Mouse (Mus musculus) forebrain, postnatal 0 days (tissue): Measurements from ENCODE around the gene Nrros. TPM values are rescaled to one million over a fixed set of nuclear protein-coding genes. Genes with fewer than 3 reads are reported as not detected.

Source experiments
- ATAC-seq: fragments of 200-750 bp; cut with Nextera tagmentation; 2 replicates; pipeline ENCODE4 v1.8.0; 2017; ENCODE audit warnings: mild to moderate bottlenecking, moderate library complexity
- DNase-seq: peaks from one replicate; pipeline ENCODE4 v3.0.0-alpha.2; 2015
- H3K27ac ChIP-seq: fragments of 300-500 bp; sonication (generic); 2 replicates; pipeline ENCODE4 v1.5.1; 2014; ENCODE audit warnings: low read depth, mild to moderate bottlenecking, antibody characterized with exemption, low read length, moderate library complexity, mixed read lengths
- H3K27me3 ChIP-seq: fragments of 300-500 bp; sonication (generic); 2 replicates; pipeline ENCODE4 v1.6.1; 2014; ENCODE audit warnings: mild to moderate bottlenecking, low read length, mixed read lengths; ENCODE audit not compliant: insufficient read depth
- H3K36me3 ChIP-seq: fragments of 300-500 bp; sonication (generic); 2 replicates; pipeline ENCODE4 v1.6.1; 2014; ENCODE audit warnings: mild to moderate bottlenecking, moderate library complexity; ENCODE audit not compliant: insufficient read depth
- H3K4me1 ChIP-seq: fragments of 300-500 bp; sonication (generic); 2 replicates; pipeline ENCODE4 v1.6.1; 2014; ENCODE audit warnings: antibody characterized with exemption; ENCODE audit not compliant: insufficient read depth
- H3K4me2 ChIP-seq: fragments of 300-500 bp; sonication (generic); 2 replicates; pipeline ENCODE4 v1.6.1; 2014; ENCODE audit warnings: low read depth, mild to moderate bottlenecking, moderate library complexity
- H3K4me3 ChIP-seq: fragments of 300-500 bp; sonication (generic); 2 replicates; pipeline ENCODE4 v1.5.1; 2014; ENCODE audit warnings: low read depth, low read length, mixed read lengths
- H3K9ac ChIP-seq: fragments of 300-500 bp; sonication (generic); 2 replicates; pipeline ENCODE4 v1.6.1; 2014; ENCODE audit warnings: mild to moderate bottlenecking
- H3K9me3 ChIP-seq: fragments of 300-500 bp; sonication (generic); 2 replicates; pipeline ENCODE4 v1.6.1; 2016; ENCODE audit warnings: low read length
- CTCF ChIP-seq: sonication (generic); IDR thresholded peaks from 2 replicates; pipeline ENCODE4 v1.5.1; 2016; ENCODE audit warnings: antibody characterized with exemption, control low read depth, low read depth
- WGBS: fragments of 180-500 bp; shearing (Covaris S2); extraction: QIAGEN DNeasy Blood & Tissue Kit; methylation state at CpG from one replicate; pipeline ENCODE4 v1.1.7; 2014; 5-methylcytosine and 5-hydroxymethylcytosine counted together
- polyA plus RNA-seq: library from polyadenylated mRNA; unstranded; fragments of >200 nt; fragmentation: Nextera tagmentation; extraction: Ambion mirVana; gene quantifications from 2 replicates; pipeline ENCODE4 v1.2.1, GENCODE M21; 2015
- total RNA-seq: library from RNA; depleted of rRNA; stranded (reverse); fragments of >200 nt; gene quantifications from 2 replicates; pipeline ENCODE4 v1.2.3, GENCODE M21; 2014; rRNA removed

Gene Nrros
- total RNA-seq = 10.2 and 12.5 TPM in 2 replicates
- polyA plus RNA-seq = 6.4 and 7.6 TPM in 2 replicates

GRCm38 (mm10) chr16:32165281-32165821 is at the start of gene Nrros:
Gene Nrros (minus strand): TSS chr16:32165594.
- Histone ChIP-seq H3K4me2 (peak within 1 kb of the TSS; percentile 71), H3K36me3 (no peaks in the 10 kb centered on the region)
- 2% methylated on average over 25 of the region's 25 CpGs for WGBS

DNA sequence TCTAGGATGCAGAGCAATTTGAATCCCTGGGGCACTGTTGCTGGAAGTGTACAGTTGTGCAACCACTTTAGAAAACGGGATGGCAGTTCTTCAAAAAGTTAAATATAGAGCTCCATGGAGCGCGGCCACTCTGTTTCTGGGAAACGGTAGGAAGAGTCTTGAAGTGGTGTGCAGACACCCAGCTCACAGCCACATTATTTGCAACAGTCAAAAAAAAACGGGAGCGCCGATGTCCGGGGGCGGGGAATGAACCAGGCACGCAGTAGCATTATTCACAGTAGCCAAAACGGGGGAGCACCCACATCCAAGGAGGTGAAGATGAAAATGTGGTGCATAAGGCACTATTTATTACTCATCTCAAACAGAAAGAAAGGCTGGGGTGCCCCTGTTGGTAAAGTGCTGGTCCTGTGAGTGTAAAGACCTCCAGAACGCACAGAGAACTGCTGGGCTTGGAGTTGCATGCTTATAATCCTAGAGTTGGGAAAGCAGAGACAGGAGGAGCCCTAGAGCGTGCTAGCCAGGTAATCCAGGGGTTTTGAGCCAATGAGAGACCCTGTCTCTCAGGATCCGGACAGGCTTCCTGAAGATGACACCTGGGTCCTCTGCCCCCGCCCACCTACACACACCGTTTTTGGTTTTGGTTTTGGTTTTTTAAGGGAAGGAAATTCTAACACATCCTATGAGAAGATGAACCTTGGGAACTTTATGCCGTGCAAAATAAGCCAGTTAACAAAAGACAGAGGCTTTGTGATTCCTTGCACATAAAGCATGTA is 49.6 kb upstream of the Nrros start:
- no peaks in the 10 kb centered on the region for H3K27me3 ChIP-seq
- TF ChIP-seq CTCF = no peak
- no peak overlapping the region for H3K4me2 ChIP-seq
- no peaks in the 10 kb centered on the region for H3K36me3 ChIP-seq
- H3K4me3 ChIP-seq = no peak overlapping the region
- H3K9me3 ChIP-seq = no peaks in the 10 kb centered on the region
- no peak overlapping the region for H3K27ac ChIP-seq
- no peaks in the 10 kb centered on the region for H3K4me1 ChIP-seq
- ATAC-seq (no peak), DNase-seq (no peak)
- 80% methylated on average over 17 of the region's 17 CpGs for WGBS
- no peak overlapping the region for H3K9ac ChIP-seq

More at GRCm38 (mm10) chr16:32165281-32165821, at the start of gene Nrros:
- Histone ChIP-seq H3K9me3 (no peaks in the 10 kb centered on the region), H3K27ac (no peak within 1 kb of the TSS), H3K9ac (peak within 1 kb of the TSS; percentile 49), H3K27me3 (no peaks in the 10 kb centered on the region), H3K4me3 (peak within 1 kb of the TSS; percentile 37), H3K4me1 (no peaks in the 10 kb centered on the region; the same call in 1 of the 2 replicates)
- ATAC-seq = peak; percentile 65
- no peak for TF ChIP-seq CTCF
- peak; percentile 46 for DNase-seq

DNA sequence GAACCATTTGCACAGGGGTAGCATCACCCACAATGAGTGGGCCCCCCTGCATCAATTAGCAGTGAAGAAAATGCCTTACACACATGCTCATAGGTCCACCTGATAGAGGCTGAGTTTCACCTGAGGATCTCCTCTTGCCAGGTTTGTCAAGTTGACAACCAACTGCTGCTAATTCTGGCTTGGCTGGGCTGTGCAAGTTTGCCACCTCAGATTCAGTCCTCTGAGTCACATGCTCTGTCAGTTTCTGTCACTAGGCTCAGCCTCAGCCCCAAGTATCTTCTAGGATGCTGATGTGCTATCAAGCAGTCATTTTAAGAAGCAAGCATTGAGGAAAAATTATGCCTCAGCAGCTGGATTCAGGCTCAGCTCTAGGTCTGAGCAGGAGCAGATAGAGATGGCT is 48.8 kb upstream of the Nrros start:
- H3K27me3 ChIP-seq = no peaks in the 10 kb centered on the region
- no peak overlapping the region for H3K4me3 ChIP-seq
- H3K9ac ChIP-seq = no peak overlapping the region
- no peak overlapping the region for H3K4me2 ChIP-seq
- H3K27ac ChIP-seq = no peak overlapping the region
- TF ChIP-seq CTCF = no peak
- no peaks in the 10 kb centered on the region for H3K36me3 ChIP-seq
- no peak for DNase-seq
- no peaks in the 10 kb centered on the region for H3K4me1 ChIP-seq
- H3K9me3 ChIP-seq = no peaks in the 10 kb centered on the region
- no peak for ATAC-seq

DNA sequence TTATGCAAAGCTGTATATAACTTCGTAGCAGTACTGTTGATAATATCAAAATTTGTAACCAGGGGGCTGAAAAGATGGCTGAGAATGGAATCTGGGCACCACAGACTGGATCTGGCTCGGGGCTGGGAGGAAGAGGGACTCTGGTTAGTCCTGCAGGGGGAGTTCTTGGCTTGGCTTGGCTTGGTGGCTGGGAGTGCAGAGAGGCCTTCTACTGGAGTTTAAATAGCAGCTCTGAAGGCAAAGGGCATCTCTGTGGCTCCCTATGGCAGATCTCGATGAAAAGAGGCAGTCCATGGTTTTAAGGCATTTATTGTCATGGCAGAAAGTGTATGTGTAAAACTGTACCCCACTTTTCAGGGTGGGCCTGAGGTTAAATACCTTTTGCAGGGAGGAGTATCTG is 39.5 kb upstream of the Nrros start:
- DNase-seq (no peak), ATAC-seq (no peak)
- H3K9me3 ChIP-seq = no peaks in the 10 kb centered on the region
- no peaks in the 10 kb centered on the region for H3K27me3 ChIP-seq
- no peaks in the 10 kb centered on the region for H3K4me1 ChIP-seq
- no peak overlapping the region for H3K4me2 ChIP-seq
- no peak overlapping the region for H3K9ac ChIP-seq
- no peak overlapping the region for H3K4me3 ChIP-seq
- no peak for TF ChIP-seq CTCF
- H3K36me3 ChIP-seq = no peaks in the 10 kb centered on the region
- no peak overlapping the region for H3K27ac ChIP-seq
- 76% methylated on average over 3 of the region's 3 CpGs for WGBS

DNA sequence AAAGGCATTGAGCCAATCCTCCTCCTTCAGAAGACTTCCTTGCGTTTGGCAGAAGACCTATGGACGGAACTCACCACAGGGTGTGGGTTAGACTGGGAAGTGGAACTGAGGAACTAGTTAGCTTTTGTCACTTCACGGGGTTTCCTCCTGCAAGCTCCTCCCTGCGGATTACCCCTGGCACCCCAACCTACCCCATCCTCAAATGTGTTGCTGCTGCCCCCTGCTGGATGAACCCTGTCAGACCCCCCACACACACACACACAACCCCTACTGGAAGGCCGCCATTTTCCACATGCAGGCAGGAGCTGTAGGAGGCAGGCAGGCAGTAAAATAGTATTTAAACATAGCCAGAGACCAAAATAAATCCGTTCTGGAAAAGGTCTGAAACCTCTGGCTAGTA is 37.3 kb upstream of the Nrros start:
- Histone ChIP-seq H3K27ac (no peak overlapping the region), H3K4me1 (no peaks in the 10 kb centered on the region), H3K9ac (no peak overlapping the region), H3K4me2 (no peak overlapping the region), H3K4me3 (no peak overlapping the region), H3K27me3 (no peaks in the 10 kb centered on the region), H3K36me3 (no peaks in the 10 kb centered on the region), H3K9me3 (no peaks in the 10 kb centered on the region)
- peak; percentile 33; the same call in 1 of the 2 replicates for TF ChIP-seq CTCF
- ATAC-seq = no peak
- no peak for DNase-seq
- WGBS = 67% methylated on average over 6 of the region's 6 CpGs

- no peak for TF ChIP-seq CTCF
- Histone ChIP-seq H3K36me3 (no peaks in the 10 kb centered on the region), H3K27me3 (no peaks in the 10 kb centered on the region), H3K27ac (no peak overlapping the region), H3K9me3 (no peaks in the 10 kb centered on the region), H3K4me2 (peak overlapping the region; percentile 13; the same call in 1 of the 2 replicates), H3K4me1 (no peaks in the 10 kb centered on the region), H3K9ac (no peak overlapping the region), H3K4me3 (no peak overlapping the region)
- DNase-seq (no peak), ATAC-seq (no peak)
- 39% methylated on average over 9 of the region's 9 CpGs for WGBS
These were observed 35.6 kb upstream of the Nrros start for GRCm38 (mm10) chr16:32201004-32201325.

DNA sequence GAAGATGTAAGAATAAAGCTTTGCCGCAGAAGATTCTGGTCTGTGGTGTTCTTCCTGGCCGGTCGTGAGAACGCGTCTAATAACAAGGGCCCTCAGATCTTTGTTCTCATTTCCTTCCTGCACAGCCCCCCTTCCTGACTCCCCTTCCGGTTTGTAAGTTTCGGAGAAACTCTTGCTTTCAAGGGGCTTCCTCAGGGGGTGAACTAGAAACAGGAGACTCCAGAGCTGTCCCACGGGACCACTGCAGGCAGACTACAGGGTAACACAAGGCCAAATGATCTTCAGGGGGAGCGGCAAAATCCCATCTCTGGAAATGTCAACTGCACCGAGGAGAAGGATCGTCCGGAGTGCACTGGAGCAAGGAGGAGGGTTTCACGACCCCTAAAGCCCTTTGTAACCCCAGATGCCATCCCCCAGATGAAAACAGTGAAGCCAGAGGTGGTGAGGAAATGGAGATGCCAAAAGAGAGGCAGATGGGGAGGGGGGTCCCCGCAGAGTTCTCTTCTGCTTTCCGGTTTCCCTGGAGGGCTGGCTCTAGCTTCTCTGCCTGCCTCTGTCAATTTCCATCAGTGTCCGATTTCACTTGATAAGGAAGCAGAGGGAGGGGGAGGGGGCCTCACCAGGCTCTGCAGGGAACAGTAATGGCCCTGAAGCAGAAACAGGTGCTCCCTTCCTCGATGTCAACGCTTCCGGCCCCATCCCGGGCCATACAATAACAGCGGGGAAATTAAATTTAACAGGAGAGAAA is 35.0 kb upstream of the Nrros start:
- Histone ChIP-seq H3K4me2 (peak overlapping the region; percentile 13), H3K27ac (peak overlapping the region; percentile 50), H3K4me3 (no peak overlapping the region), H3K36me3 (no peaks in the 10 kb centered on the region), H3K4me1 (no peaks in the 10 kb centered on the region), H3K9me3 (no peaks in the 10 kb centered on the region), H3K27me3 (no peaks in the 10 kb centered on the region), H3K9ac (no peak overlapping the region)
- no peak for TF ChIP-seq CTCF
- WGBS = 54% methylated on average over 20 of the region's 21 CpGs
- DNase-seq = no peak
- ATAC-seq = no peak
